Mouse (Mus musculus): Measurements from ENCODE around the gene Slc25a17.

Slc25a17 gene

DNA sequence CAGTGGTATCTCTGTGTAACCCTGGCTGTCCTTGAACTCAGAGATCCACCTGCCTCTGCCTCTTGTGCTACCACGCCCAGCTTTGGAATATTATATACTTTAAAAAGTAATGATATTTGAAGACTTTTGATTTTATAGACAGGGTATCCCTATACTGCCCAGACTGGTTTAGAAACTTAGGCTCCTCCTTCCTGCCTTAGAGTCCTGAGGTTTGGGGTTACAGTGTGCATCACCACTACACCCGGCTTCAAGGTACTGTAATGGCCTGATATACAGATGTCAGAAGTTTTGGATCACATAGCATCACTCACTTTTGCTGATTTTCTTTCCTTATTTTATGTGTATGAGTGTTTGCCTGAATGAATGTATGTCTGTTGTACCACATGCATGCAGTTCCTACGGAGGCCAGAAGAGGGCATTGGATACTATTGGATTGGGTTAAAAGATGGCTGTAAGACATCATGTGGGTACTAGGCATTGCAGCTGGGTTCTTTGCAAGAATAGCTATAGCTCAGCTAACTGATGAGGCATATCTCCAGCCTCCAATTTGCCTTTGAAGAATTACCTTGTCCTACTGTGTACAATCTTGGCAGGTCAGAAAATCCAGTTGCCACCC, 5.4 kb downstream of the Slc25a17 start:
- DNase-seq (ENCODE audit: low spot score) = no peak

GRCm38 (mm10) chr15:81352638-81353037, 8.0 kb downstream of the Slc25a17 start:
- no peak for DNase-seq (ENCODE audit: low spot score)

DNA sequence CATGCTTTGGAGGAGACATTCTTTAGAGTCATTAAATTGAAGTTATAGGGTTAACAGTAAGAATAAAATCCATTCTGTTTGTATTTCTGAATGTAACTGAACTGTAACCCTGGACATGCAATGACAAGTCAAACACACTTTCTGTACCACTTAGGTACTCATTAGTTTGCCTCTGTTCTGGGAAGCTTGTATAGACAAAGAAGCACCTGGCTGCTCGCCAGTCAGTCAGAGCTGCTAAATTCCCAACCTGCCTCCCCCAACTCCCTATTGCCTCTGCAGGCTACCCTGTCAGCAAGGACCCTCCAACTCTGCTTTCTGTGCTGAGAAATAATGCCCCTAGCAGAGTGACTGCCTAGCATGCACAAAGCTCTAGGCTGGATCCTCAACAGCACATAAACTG, 10.2 kb downstream of the Slc25a17 start:
- DNase-seq (ENCODE audit: low spot score) = no peak

DNA sequence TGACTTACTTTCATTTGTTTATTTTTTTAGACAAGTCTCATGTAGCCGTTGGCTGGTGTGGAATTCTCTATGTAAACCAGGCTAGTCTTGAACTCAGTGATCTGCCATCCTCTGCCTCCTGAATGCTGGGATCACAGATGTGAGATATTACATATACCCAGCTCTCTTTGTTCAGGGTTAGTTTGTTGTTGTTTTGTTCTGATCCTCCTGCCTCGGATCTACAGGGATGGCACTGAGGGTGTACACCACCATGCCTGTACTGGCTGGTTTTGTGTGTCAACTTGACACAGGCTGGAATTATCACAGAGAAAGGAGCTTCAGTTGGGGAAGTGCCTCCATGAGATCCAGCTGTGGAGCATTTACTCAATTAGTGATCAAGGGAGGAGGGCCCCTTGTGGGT, 12.2 kb downstream of the Slc25a17 start:
- no peak for DNase-seq (ENCODE audit: low spot score)

DNA sequence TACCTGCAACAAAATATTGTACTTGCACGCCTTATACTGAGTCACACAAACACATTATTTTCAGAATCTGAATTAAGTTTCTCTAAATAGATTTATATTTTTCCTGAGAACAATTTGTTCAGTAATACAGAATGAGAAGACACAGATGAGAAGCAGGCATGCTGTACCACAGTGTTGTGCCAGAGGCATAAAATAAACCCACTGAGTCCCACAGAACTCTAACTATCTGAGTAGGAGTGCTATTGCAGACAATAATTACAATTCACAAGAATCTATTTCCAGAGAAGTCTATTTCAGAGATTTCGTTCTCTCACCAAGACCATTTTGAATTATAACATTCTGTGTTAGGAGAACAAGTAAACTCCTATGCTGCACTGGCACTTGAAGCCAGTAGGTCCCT, 13.1 kb downstream of the Slc25a17 start:
- no peak for DNase-seq (ENCODE audit: low spot score)

GRCm38 (mm10) chr15:81341426-81341825, 19.2 kb downstream of the Slc25a17 start:
- DNase-seq (ENCODE audit: low spot score) = no peak

DNA sequence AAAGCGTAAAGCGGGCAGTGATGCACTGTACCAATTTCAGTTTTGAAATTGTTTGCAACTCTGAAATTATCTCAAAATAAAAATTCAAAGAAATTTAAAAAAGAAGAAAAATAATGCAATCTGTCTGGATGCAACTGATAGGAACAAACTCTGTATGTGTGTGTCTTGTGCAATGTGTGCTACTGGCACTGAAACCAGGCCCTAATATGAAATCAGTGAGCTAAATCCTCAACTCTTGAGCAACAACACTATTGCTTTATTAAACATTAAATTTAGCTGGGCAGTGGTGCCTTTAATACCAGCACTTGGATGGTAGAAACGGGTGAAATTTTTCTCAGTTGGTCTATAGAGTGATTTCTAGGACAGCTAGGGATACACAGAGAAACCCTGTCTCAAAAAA, 21.5 kb downstream of the Slc25a17 start:
- DNase-seq (ENCODE audit: low spot score) = no peak

GRCm38 (mm10) chr15:81336466-81336865, 24.1 kb downstream of the Slc25a17 start:
- DNase-seq (ENCODE audit: low spot score) = no peak

DNA sequence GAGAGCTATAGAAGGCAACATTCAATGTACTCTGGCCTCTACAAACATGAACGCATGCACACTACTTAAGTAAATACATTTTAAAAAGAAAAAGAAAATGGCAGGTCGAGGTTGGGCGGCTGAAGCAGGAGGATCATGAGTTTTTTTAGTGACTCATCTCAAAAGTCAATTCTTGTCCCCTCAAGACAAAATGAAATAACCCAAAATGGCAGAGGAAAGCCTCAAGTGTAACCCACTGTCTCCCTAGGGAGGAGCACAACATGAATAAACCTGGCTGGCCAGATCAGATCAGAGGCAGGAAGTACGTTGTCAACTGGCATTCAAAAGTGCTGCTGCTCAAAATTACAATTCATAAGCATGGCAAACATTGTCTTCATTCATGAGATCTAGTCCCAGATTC, 28.1 kb downstream of the Slc25a17 start:
- no peak for DNase-seq (ENCODE audit: low spot score)

DNA sequence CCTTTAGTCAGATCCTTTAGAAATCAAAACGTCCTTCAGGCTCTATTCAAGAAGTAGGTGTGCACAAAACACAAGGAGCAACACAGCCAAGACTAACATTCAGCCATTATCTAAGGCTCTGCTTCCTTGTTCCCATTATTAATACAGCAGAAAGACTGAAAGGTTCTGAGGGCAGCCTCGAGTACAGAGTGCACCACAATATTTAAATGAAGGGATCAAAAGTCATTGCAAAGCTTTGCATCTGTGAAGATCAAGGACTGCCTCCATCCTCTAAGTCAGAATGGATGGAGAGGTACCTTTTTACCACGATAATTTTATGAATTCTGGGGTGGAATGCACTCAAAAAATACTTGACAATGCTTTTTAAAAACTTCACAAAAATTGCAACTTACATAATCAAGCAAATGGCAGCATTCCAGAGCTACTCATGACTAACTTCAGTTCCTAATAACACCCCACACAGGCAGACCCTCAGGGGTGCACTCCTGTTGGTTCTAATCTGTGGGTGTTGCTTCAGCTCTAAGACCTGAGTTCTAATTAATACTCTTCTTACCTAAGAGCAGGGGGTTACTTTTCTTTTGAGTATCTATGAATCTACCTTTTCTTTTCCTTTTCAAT, 29.7 kb downstream of the Slc25a17 start:
- no peak for DNase-seq (ENCODE audit: low spot score)

DNA sequence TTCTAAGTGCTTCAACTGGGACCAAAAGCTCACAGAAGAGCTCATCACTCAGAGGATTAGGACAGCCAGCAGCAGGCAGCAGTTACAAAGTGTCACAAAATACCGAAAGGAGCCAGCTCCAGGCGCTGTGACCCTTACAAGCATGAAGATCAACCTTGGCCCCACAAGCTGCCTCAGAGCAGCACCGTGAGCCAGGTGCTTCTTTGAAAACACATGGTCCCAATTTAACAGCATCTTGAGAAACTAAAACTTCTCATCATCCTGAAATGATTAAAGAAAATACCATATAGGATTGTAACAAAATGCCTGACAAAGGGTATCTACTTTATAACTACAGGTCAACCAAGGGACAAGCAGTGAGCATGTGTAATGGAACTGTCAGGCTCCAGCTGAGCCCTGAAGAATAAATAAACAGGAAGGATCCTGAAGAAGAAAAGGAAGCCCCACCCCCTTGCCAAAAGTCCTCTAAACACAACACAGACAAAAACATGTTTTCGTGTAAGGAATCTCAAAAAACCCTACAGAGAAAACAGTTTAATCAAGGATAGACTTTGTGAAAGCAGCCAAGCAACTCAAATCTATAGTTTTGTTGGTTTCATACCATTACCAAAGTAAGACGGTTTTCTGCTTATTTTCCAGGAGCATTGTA, 30.8 kb downstream of the Slc25a17 start:
- DNase-seq (ENCODE audit: low spot score) = no peak

DNA sequence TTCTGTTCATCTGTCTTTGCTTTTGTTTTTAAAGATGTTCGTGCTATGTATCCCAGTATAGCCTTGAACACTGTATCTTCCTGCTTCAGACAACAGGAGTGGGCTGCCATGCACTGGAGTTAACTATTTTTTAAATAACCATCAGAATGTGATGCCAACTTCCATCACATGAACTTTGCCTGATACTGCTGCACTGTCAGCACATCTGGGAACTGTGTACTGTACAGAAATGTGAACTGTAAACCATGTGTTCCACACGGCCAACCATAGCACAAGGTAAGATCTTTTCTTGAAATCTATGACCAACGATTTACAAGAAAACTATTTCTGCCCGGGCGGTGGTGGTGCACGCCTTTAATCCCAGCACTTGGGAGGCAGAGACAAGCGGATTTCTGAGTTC, 33.1 kb downstream of the Slc25a17 start:
- no peak for DNase-seq (ENCODE audit: low spot score)

DNA sequence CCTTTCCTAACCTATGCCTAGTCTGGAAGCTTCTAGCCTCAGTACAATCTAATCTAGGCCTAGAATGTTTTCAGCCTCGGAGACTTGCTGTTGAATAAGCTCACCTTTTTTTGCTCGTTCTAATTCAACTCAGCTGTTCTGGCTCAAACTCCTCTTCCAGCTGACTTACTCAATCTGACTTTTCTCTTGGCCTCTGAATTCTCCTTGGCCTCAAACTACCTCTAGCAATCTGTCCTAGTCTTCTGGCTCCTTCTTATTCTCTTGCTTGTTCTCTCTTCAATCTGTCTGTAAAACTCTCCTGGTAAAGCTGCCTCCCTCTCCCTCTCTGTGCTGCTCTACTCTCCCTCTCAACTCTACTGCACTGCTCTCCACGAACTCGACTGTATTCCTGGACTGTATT, 35.6 kb downstream of the Slc25a17 start:
- no peak for DNase-seq (ENCODE audit: low spot score)

- DNase-seq (ENCODE audit: low spot score) = no peak
Observed at GRCm38 (mm10) chr15:81320137-81320536, 40.5 kb downstream of the Slc25a17 start.

- no peak for DNase-seq (ENCODE audit: low spot score)
Observed at GRCm38 (mm10) chr15:81319462-81319861, 41.1 kb downstream of the Slc25a17 start.

- no peak for DNase-seq (ENCODE audit: low spot score)
Observed at GRCm38 (mm10) chr15:81313928-81314327, 46.7 kb downstream of the Slc25a17 start.

DNA sequence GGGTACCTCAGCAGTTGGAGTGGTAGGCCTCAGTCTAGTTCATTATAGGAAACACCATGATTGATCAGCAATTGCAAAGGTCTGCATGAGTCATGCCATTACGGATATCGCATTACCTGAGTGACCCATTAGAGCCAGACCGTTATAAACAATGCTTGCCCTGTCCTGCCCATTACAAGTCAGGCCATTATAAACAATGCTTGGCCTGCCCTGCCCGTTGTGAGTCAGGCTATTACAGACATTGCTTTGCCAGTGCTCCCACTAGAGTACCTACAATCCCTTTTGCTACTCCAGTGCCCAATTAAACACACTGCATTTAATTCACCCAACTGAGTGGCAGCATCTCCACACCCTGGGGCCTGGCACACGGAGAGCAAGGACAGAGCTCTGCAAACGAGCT, 49.6 kb downstream of the Slc25a17 start:
- DNase-seq (ENCODE audit: low spot score) = no peak

- no peak for DNase-seq (ENCODE audit: low spot score)
Observed at GRCm38 (mm10) chr15:81310353-81310752, 50.3 kb downstream of the Slc25a17 start.

- no peak for DNase-seq (ENCODE audit: low spot score)
Observed at GRCm38 (mm10) chr15:81308038-81308437, 52.6 kb downstream of the Slc25a17 start.

GRCm38 (mm10) chr15:81306501-81306900, 54.1 kb downstream of the Slc25a17 start:
- DNase-seq (ENCODE audit: low spot score) = no peak

GRCm38 (mm10) chr15:81305035-81305434, 55.6 kb downstream of the Slc25a17 start:
- DNase-seq (ENCODE audit: low spot score) = no peak

- no peak for DNase-seq (ENCODE audit: low spot score)
Observed at GRCm38 (mm10) chr15:81304006-81304405, 56.6 kb downstream of the Slc25a17 start.

DNA sequence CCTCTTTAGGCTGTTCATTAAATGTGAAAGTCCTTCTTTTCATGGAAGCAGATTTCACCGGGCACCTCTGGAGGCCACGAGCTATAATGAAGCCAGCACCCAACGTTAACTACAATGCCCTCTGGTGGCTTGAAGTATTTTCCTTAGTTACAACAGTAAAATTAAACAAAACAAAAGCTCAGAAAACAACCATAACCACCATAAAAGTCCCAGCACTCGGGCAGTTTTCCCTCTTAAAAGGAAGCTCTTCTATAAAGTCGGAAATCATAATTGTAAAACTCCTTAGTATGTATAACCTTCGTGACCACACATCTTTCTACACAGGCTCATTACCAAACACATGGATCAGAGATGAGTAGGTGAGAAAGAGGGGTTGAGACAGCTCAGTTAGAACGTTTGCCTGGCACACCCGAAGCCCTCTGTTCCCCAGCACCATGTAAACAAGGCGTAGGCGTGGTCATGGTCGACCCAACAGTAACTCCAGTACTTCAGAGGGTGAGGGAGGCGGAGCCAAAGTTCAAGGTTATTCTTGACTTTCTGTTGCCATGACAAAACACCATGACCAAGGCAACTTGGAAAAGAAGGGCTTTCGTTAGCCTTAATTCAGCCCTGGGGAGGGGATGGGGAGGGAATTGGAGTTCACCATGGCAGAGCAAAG, 58.3 kb downstream of the Slc25a17 start:
- no peak for DNase-seq (ENCODE audit: low spot score)
